Mouse (Mus musculus) embryonic facial prominence, embryonic 14.5 days (tissue): ENCODE data around the gene Mettl21e. TPM values are rescaled to one million over a fixed set of nuclear protein-coding genes. Genes with fewer than 3 reads are reported as not detected.

ENCODE experiments used
- ATAC-seq: fragments of 200-750 bp; cut with Nextera tagmentation; 2 replicates; pipeline ENCODE4 v1.8.0; 2017; ENCODE audit warnings: low read depth, moderate number of reproducible peaks, moderate TSS enrichment
- DNase-seq: peaks from one replicate; pipeline ENCODE4 v3.0.0-alpha.2; 2015; ENCODE audit warnings: low spot score
- H3K27ac ChIP-seq: fragments of 300-500 bp; sonication (generic); replicated peaks from 2 replicates; pipeline ENCODE4 v1.5.1; 2014; ENCODE audit warnings: low read depth, mild to moderate bottlenecking, low read length, moderate library complexity
- H3K27me3 ChIP-seq: fragments of 300-500 bp; sonication (generic); replicated peaks from 2 replicates; pipeline ENCODE4 v1.6.1; 2014; ENCODE audit warnings: low read length; ENCODE audit not compliant: control insufficient read depth, insufficient read depth
- H3K36me3 ChIP-seq: fragments of 300-500 bp; sonication (generic); 2 replicates; pipeline ENCODE4 v1.6.1; 2014; ENCODE audit warnings: low read length, mixed read lengths; ENCODE audit not compliant: control insufficient read depth, insufficient read depth
- H3K4me1 ChIP-seq: fragments of 300-500 bp; sonication (generic); 2 replicates; pipeline ENCODE4 v1.6.1; 2014; ENCODE audit warnings: antibody characterized with exemption, low read length; ENCODE audit not compliant: control insufficient read depth, insufficient read depth
- H3K4me2 ChIP-seq: fragments of 300-500 bp; sonication (generic); 2 replicates; pipeline ENCODE4 v1.6.1; 2014; ENCODE audit warnings: low read depth, mild to moderate bottlenecking, low read length, moderate library complexity, mixed read lengths
- H3K4me3 ChIP-seq: fragments of 300-500 bp; sonication (generic); 2 replicates; pipeline ENCODE4 v1.5.1; 2014; ENCODE audit warnings: low read depth, mild to moderate bottlenecking, low read length
- H3K9ac ChIP-seq: fragments of 300-500 bp; sonication (generic); 2 replicates; pipeline ENCODE4 v1.6.1; 2014; ENCODE audit warnings: low read depth, mild to moderate bottlenecking, low read length, moderate library complexity, mixed read lengths
- H3K9me3 ChIP-seq: fragments of 300-500 bp; sonication (generic); 2 replicates; pipeline ENCODE4 v1.6.1; 2016; ENCODE audit warnings: low read length; ENCODE audit not compliant: control insufficient read depth
- WGBS: fragments of 180-500 bp; shearing (Covaris S2); extraction: QIAGEN DNeasy Blood & Tissue Kit; methylation state at CpG from one replicate; pipeline ENCODE4 v1.1.7; 2014; 5-methylcytosine and 5-hydroxymethylcytosine counted together
- polyA plus RNA-seq: library from polyadenylated mRNA; unstranded; fragments of >200 nt; fragmentation: Nextera tagmentation; extraction: Ambion mirVana; gene quantifications from 2 replicates; pipeline ENCODE4 v1.2.1, GENCODE M21; 2014

Gene Mettl21e
- polyA plus RNA-seq, 1 experiment from 2014 or later, result 1.8 TPM

DNA sequence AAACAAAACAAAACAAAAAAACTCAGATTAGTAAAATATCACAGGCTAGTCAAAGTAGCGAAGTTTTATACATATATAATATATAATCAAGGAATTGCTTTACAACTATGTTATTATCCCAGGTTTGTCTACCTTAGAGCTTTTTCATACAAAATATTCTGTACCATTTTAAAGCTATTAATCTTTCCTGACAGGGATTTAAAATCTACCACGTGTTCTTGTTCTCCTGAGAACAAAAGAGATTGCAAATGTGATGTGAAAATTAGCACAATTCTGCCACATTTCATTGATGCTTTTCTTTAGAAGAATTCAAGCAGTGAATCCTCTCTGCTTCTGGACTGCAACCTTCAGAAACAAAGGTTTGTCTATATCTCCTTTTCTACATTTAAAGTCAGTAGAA lies 4.3 kb downstream of the Mettl21e start:
- WGBS, result 61% methylated on average over 2 of the region's 2 CpGs
- Histone ChIP-seq H3K27ac (no peak overlapping the region), H3K36me3 (no peaks in the 10 kb centered on the region), H3K27me3 (no peaks in the 10 kb centered on the region), H3K9ac (no peak overlapping the region), H3K9me3 (no peaks in the 10 kb centered on the region), H3K4me2 (no peak overlapping the region), H3K4me3 (no peak overlapping the region), H3K4me1 (no peaks in the 10 kb centered on the region; the same call in 1 of the 2 replicates)
- ATAC-seq, result no peak
- DNase-seq, result no peak

DNA sequence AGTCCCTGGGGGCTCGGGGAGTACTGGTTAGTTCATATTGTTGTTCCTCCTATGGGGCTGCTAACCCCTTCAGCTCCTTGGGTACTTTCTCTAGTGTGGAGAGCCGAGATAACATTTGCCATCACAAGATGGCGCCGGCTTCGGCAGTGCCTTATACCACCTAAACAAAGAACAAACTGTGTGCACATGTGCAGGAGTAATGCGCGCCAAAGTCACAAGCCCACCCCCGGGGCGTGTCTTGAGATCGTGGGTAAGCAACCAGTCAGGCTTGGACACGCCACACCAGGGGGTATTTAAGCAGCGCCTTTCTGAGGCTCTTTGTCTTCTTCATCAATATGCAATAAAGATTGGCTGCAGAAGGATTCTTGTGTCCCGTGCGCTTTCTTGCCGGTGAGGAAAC lies 15.9 kb downstream of the Mettl21e start:
- Histone ChIP-seq H3K4me3 (no peak overlapping the region), H3K9ac (no peak overlapping the region), H3K4me2 (no peak overlapping the region), H3K4me1 (no peaks in the 10 kb centered on the region), H3K36me3 (no peaks in the 10 kb centered on the region), H3K27me3 (peaks cover 3% of the 10 kb centered on the region; the same call in 1 of the 2 replicates), H3K9me3 (no peaks in the 10 kb centered on the region), H3K27ac (no peak overlapping the region)
- WGBS, result 87% methylated on average over 15 of the region's 15 CpGs
- ATAC-seq, result no peak
- no peak for DNase-seq

DNA sequence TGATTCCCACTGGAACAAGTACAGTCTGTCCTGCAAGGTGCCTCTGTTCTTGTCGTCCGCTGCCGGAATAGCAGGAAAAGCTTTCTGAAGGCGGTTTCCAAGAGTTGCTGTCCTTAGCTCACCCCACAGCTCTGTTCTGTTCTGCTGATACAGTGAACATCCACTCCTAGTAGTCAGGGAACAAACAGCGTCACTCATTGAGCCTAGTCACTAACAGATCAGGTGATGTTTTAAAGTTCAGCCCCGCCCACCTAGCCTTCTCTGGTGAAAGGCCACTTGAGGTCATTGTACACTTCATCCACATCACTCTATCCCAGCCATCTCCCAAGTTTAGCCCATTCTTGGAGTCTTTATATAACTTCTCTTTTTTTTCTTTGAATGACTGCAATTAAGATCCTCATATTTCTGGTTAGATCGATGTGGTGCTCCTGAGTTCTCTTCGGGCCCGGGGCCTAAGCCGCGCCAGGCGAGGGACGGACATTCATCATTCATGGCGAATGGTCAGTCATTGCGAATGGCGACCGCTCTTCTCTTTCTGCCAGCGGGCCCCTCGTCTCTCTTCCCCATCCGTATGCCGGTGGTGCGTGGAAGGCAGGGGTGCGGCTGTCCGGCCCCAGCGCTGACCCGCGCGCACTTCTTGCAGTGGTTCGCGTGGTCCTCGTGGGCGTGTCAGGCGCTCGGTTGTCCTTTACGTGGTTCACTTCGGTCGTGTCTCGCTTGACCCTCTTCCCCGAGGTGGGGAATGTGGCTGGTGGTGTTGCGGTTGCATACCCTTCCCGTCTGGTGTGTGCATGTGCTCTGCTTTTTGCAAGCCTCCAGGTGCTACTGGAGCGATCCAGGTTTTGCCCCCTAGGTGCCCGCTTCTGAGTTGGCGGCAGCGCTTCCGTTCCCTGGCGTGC lies 20.2 kb downstream of the Mettl21e start:
- Histone ChIP-seq H3K4me2 (peak overlapping the region; percentile 87), H3K4me3 (peak overlapping the region; percentile 45), H3K9me3 (no peaks in the 10 kb centered on the region), H3K27me3 (peaks cover 3% of the 10 kb centered on the region; the same call in 1 of the 2 replicates), H3K4me1 (no peaks in the 10 kb centered on the region), H3K36me3 (no peaks in the 10 kb centered on the region), H3K27ac (no peak overlapping the region), H3K9ac (peak overlapping the region; percentile 58)
- DNase-seq (peak; percentile 12), ATAC-seq (no peak)
- WGBS, result 21% methylated on average over 45 of the region's 47 CpGs

DNA sequence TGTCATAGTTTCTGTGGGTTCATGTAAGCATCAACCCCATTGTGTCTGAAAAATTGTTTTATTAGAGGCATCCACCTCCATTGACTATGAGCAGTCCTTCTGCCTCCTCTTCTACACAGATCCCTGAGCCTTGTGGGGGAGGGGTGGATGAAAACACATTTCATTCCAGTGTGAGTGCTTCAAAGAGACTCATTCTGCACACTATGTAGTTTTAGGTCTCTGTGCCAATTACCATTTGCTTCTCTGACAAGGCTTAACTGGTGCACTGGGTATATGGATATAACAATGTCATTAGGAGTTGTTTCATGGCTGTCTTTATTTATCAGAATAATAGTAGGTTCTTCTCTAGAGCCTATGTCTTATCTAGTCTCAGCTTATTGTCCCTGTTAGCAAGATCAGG lies 32.4 kb downstream of the Mettl21e start:
- H3K27me3 ChIP-seq, result no peaks in the 10 kb centered on the region
- no peak overlapping the region for H3K27ac ChIP-seq
- no peaks in the 10 kb centered on the region for H3K9me3 ChIP-seq
- no peak overlapping the region for H3K9ac ChIP-seq
- H3K4me1 ChIP-seq, result no peaks in the 10 kb centered on the region
- H3K36me3 ChIP-seq, result peaks cover 5% of the 10 kb centered on the region
- H3K4me2 ChIP-seq, result no peak overlapping the region
- H3K4me3 ChIP-seq, result no peak overlapping the region
- DNase-seq (no peak), ATAC-seq (no peak)

DNA sequence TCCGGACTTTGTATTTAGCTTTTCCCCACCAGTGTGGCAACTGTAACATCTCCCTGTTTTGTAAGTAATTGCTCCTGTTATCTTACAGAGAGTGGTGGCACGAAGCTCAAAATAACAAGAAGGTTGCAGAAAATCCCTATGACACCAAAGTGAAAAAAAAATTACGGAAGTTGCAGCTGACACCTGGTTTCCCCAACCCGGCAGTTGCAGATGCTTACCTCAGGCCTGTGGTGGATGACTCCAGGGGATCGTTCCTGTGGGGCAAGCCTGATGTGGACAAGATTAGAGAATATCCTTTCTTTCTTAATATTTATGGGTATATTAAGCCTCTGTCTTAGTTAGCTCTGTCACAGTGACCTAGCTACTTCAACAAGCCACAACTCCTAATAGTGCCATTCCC lies 40.7 kb downstream of the Mettl21e start:
- Histone ChIP-seq H3K36me3 (peaks cover 76% of the 10 kb centered on the region), H3K27ac (no peak overlapping the region), H3K27me3 (no peaks in the 10 kb centered on the region), H3K9ac (no peak overlapping the region), H3K4me1 (no peaks in the 10 kb centered on the region), H3K4me3 (no peak overlapping the region), H3K4me2 (no peak overlapping the region), H3K9me3 (no peaks in the 10 kb centered on the region)
- DNase-seq, result no peak
- 92% methylated on average over 5 of the region's 5 CpGs for WGBS
- ATAC-seq, result no peak

DNA sequence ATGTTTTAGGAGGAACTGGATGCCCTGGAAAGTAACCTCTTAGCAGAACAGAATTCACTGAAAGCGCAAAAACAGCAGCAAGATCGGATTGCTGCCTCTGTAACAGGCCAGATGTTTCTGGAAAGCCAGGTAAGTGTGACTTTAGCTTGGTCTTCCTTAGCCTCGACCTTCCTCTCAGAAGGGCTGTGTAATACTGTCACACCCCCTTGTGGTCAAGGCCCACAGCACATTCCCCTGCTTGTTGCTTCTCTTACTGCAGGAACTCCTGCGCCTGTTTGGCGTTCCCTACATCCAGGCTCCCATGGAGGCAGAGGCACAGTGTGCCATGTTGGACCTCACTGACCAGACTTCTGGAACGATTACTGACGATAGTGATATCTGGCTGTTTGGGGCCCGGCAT lies 44.9 kb downstream of the Mettl21e start:
- Histone ChIP-seq H3K9me3 (peaks cover 18% of the 10 kb centered on the region), H3K27ac (no peak overlapping the region), H3K27me3 (no peaks in the 10 kb centered on the region), H3K36me3 (peaks cover 87% of the 10 kb centered on the region), H3K4me3 (no peak overlapping the region), H3K4me2 (no peak overlapping the region), H3K9ac (no peak overlapping the region), H3K4me1 (no peaks in the 10 kb centered on the region)
- WGBS, result 78% methylated on average over 8 of the region's 8 CpGs
- ATAC-seq (no peak), DNase-seq (no peak)

DNA sequence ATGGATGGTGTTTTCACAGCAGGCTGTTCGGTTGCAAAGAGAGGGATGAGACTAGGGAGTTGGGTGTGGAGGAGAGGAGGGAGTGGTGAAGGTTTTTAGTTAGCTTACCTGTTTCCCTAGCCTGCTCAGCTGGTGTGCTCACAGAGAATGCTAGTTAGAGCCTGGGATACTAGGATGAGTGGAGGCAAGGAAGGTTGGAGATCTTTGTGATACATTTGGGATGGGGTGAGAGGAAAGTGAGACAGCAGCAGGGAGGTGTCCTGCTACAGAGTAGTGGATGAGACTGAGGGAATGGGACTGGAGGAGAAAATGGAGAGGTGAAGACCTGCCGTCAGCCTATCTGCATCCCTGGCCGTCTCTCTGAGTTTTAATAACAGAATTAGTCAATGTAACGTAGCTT lies 46.1 kb downstream of the Mettl21e start:
- 96% methylated on average over 4 of the region's 4 CpGs for WGBS
- H3K4me1 ChIP-seq, result no peaks in the 10 kb centered on the region
- H3K36me3 ChIP-seq, result peaks cover 87% of the 10 kb centered on the region
- H3K27ac ChIP-seq, result no peak overlapping the region
- DNase-seq, result no peak
- H3K4me2 ChIP-seq, result no peak overlapping the region
- H3K4me3 ChIP-seq, result no peak overlapping the region
- peaks cover 18% of the 10 kb centered on the region for H3K9me3 ChIP-seq
- no peaks in the 10 kb centered on the region for H3K27me3 ChIP-seq
- H3K9ac ChIP-seq, result no peak overlapping the region
- ATAC-seq, result no peak

DNA sequence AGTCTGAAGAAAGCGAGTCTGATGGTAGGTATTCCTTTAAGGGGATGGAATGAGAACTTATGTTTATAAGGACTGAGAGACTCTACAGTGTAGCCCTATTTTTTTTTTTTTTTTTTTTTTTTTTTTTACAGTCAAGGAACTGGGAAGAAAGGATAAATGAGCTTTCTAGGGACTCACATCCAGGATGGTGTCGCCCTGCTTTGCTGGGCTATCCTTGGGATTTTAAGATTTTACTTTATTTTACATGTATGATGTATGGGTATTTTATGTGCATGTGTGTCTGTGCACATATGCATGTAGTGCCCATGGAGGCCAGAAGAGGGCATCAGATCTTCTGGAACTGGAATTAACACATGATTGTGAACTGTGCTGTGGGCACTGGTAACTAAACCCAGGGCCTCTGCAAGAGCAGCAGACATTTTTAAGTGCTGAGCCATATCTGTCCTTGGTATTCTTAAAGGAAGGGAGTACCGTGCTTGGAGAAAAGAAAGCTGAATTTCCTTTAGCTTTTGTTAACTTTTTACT lies 50.8 kb downstream of the Mettl21e start:
- Histone ChIP-seq H3K9me3 (peaks cover 18% of the 10 kb centered on the region), H3K27ac (no peak overlapping the region), H3K4me3 (no peak overlapping the region), H3K9ac (no peak overlapping the region), H3K4me2 (no peak overlapping the region), H3K4me1 (no peaks in the 10 kb centered on the region), H3K36me3 (peaks cover 86% of the 10 kb centered on the region), H3K27me3 (no peaks in the 10 kb centered on the region)
- WGBS, result 98% methylated on average over 3 of the region's 3 CpGs
- no peak for DNase-seq
- no peak for ATAC-seq

DNA sequence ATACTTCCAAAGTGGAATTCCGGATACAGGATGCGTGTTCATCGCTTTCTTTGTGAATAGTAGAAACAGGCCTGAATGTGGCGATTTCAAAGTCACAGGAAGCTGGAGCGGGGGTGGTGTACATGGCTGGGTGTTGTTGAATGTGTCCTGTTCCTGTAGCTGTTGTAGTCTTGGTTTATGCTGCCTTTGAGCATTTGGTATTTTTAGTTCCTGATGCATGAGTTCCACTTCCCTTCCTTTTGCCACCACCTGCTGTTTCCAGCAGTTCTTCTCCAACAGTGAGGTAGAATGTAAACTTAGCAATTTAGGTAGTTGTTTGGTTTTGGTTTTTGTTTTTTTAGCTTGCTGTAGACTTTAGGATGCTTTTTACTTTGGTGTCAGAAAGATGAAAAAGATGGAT lies 56.4 kb downstream of the Mettl21e start:
- Histone ChIP-seq H3K4me1 (no peaks in the 10 kb centered on the region), H3K27ac (no peak overlapping the region), H3K9ac (no peak overlapping the region), H3K36me3 (peaks cover 93% of the 10 kb centered on the region), H3K27me3 (no peaks in the 10 kb centered on the region), H3K4me2 (no peak overlapping the region), H3K4me3 (no peak overlapping the region), H3K9me3 (no peaks in the 10 kb centered on the region)
- no peak for ATAC-seq
- no peak for DNase-seq
- 94% methylated on average over 5 of the region's 5 CpGs for WGBS
